Mouse (Mus musculus) MN1 (cell line): Measurements from ENCODE around the gene Gpr162.
"Not testable (repeated sequence)": the region's sequence is repeated elsewhere in the genome, so short reads cannot be mapped to it uniquely, and the experiment has no call there.

Source experiments
- DNase-seq: peaks from one replicate; pipeline ENCODE4 v3.0.0-alpha.2; 2016; ENCODE audit warnings: low spot score

Gene Gpr162

DNA sequence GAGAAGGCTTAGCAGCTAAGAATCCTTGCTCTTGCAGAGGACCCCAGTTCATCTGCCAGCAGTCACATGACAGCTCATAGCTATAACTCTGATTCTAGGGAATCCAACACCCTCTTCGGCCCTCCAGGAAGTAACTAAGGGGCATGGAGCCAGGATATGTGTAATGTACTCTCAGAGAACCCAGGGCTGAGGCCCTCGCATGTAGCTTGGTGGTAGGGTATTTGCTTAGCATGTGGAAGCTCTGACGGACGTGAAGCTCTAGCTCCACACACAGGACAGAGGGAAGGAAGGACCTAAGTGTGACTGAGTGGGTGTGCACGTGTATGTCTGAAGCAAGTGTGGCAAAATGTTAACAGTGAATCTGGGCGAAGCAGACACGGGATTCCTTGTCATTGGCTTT is 27.4 kb downstream of the Gpr162 start:
- DNase-seq, result no peak

DNA sequence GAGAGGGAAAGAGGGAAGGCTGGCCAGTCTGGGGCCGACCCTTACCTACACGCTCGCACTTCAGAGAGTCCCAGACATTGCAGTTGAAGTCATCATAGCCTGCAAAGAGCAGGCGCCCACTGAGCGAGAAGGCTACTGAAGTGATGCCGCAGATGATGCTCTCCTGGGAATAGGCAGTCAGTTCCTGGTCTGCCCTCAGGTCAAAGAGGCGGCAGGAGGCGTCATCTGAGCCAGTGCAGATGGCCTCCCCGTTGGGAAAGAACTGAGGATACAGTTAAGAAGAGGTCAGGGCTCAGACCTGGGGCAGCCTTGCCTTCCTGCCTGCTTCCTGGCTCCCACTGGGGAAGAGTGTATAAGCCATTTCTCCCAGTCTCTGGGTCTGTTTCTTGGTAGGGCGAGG is 28.3 kb downstream of the Gpr162 start:
- DNase-seq, result peak; percentile 68

DNA sequence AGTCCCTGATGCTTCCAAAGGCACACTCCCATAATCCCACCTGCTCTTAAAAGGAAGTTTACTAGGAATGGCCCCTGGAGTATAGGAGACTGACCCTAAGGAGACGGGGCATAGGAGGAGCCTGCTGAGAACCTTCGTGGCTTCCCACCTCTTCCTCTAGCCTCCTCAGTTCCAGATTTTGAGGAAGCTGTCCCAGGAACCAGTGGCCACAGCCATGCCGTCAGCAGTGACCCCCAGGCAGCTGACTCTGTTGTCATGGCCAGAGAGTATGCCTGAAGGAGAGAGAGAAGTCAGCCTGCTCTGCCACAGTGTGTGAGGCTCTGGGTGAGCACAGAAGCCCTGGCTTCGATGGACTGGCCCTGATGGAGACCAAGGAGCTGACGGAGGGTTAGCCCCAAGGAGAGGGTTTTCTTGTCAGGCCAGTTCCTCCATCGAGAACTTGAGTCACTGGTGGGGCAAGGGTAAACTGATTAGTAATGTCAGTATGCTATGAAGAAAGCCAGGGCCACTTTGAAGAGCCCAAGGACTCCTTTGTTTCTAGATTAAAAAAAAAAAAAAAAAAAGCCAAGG is 29.2 kb downstream of the Gpr162 start:
- DNase-seq, result no peak

DNA sequence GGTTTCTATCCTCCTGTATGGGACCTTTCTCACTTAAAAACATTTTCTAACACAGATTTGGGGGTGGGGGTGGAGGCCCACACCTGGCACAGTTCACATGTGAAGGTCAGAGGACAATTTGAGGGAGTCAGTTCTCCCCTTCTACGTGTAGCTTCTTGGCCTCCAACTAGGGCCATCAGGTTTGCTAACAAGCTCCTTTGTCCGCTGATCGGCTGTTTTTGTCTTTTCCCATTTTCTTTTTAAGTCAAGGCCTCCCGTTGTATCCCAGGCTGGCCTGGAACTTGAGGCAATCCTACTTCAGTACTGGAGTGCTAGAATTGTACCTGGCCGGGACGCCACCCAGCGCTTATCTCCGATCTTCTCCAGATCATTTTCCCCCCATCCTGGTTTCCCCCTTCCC is 32.1 kb downstream of the Gpr162 start:
- no peak for DNase-seq

DNA sequence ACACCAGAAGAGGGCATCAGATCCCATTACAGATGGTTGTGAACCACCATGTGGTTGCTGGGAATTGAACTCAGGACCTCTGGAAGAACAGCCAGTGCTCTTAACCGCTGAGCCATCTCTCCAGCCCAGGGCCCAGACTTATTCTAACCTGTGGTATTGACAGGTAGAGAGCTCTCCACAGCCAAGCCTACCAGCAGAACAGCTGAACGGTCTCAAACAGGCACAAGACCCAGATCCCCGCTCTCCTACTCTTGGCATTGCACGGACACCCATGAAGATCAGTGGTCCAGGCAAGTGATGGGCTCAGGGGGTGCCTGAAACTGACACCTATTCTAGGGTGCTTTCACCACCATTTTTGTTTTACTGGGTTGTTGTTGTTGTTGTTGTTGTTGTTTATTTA is 32.6 kb downstream of the Gpr162 start:
- not testable (repeated sequence) for DNase-seq

DNA sequence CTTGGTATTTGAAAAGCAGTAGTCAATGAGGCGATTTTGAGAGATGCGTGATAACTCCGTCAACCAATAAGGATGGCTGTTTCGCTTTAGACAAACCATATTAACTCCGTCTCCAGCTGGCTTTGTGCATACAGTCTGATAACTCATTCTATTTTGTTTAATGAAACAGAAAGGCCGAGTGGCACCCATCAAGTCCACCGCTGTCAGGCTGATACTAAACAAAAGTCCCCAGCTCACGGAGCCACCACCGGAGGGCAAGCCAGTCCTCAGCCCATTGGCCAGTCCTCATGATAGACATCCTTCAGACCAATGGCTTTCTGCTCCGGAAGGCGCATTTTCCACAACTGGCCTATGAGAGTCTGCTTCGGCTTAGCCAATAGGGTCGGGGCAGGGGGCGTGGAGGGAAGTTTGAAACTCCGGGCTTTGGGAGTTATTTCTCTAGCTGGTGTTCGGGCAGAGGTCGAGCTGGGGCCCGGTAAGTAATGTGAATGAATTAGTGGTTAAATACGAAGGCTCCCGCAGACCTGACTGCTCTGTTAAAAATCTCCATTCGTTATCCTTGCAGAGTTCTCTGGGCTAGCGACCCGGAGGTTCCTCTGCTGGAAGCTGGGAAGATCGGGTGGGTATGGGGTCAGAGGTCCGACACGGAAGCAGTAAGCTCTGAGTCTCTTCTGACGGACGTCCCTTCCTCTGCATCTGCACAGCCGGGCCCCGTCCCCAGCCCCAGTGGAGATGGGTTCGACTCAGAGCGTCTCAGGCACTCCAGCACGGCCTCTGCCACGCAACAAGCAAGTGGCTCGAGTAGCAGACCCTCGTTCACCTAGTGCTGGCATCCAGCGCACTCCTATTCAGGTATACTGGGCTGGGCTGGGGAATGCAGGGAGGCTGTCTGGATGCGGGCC is 33.7 kb downstream of the Gpr162 start:
- DNase-seq, result peak; percentile 96

DNA sequence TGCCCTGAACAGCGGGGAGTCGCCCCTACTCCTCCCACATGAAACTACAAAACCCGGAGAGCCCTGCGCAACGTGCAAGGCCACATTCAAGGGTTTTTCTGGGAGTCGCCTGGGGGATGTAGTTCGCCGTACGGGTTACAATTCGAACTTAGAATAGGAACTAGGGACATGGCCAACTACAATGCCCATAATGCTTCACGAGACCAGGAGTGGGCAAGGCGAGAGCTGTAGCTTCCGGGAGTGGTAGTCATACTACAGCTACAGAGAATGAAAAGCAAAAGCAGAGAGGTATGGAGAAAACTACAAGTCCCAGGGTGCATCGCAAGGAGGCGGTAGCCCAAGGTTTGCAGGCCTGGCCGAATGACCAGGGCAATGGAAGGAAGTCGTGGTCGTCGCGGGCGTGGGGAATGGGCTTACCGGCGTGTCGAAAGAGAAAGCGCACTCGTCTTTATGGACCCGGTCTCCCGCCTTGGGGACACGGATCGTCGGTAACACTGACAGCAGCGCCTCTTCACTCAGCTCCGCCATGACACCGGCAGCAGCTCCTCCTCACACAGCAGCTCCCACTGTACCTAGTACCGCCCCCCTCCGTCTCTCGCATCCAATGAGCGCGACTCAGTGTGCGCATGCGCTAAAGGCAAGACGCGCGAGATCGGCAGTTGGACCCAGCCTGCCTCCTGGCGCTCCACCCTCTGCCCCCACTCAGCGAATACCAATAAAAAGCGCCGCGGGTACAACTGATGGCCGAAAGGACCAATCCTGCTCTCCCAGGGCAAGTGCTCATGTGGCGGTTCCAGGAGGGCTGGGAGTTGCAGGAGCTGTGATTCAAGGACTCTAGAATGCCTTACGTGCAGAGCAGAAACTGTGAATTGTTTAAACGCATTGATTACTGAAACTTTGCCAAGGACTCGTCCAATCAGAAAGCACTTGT is 34.6 kb downstream of the Gpr162 start, which contains the start of the genes Usp5 and Cdca3:
Gene Usp5, minus strand, starts transcription at position 617 of the 931 bp plus-strand sequence.
Gene Cdca3, plus strand, starts transcription at position 680 of the 931 bp plus-strand sequence.
- peak; percentile 99 for DNase-seq

DNA sequence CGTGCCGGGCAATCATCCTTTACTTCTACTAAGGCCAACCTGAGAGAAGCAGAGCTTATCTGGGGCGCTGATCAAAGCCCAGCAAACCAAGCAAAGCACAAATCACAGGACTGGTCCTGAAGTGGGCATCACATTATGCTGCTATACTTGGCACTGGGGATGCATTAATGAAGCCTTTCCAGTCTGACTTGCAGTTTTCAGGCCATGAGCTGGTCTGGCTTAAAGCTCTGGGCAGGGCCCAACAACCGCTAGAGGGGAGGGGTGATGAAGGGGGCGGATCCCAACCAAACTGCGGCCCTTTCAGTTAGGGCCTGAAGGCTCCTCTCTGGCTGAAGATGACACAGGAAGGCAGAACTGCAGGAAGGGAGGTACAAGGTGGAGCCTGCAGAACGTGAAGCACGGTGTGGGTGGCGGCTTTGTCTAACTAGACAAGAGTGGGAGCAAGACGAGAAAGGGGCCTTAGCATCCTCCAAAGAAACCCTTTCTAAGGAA is 35.6 kb downstream of the Gpr162 start:
- peak; percentile 82 for DNase-seq

DNA sequence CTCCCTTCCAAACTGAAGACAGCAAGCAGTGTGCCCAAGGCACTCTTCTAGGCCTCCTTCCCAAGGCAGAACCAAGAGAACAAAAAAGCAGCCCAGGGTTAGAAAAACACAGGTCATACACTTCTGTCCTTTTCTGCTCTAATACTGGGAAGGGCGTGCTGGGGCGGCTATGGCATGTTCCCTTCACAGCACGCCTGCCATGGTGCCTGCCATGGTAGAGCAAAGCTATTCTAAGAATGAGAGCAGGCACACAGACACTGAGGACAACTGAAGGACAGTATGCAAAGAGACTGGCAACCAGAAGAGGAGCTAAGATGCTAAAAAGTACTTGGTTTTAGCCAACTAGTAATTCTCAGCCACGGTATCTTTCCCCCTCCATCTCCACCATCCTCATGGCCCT is 41.7 kb downstream of the Gpr162 start:
- no peak for DNase-seq

DNA sequence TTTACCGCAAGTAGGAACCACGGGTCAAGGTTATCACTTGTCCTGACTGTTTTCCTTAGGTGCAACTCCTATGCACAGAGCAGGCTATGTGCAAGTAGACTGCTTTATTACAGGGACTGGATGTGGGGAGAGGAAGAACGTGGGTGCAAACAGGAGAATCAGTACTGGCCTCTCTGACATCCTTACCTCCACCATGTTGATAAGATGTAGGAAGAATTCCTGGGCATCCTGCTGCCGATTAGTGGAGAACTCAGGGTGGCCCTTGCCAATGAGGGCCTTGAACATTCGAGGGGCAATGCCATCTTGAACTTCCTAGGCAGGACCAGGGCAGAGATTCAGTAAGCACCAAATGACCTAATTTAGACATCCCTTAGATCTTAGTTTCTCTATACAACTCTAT is 42.9 kb downstream of the Gpr162 start:
- no peak for DNase-seq

DNA sequence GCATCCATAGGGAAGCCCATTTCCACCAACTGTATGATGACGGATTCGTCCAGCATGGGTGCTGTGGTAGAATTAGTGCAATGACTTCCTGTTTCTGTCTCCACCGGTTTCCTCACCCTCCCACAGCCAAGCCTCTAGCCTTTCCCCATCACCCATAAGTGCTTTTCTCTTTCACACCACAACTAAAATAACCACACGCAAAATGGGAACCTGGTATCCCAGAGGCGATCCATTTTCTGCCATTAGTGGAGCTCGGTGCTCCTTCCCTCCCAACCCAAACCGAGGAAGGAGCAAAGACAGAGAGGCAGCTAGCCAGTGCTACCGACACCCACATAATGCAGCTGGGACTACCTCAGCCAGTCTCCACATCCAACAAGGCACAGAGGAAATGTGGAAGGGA is 45.8 kb downstream of the Gpr162 start:
- DNase-seq, result no peak

DNA sequence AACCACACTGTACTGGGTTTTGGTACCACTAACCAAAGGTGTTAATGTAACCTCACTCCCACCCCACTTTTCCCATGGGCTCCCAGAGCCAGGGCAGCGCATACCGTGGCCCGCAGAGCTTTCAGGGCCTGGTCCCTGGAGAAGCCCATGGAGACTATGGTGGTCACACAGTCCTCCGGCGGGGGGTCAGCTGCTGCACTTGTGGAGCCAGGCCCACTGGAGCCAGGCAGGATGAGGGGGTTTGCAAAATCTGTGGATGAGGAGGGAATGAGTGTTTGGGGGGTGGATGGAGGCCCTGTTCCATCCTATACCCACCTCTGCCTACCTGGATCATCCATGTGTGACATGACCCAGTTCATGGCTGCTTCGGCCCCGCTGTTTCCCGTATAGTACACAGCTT is 46.2 kb downstream of the Gpr162 start:
- DNase-seq, result no peak

DNA sequence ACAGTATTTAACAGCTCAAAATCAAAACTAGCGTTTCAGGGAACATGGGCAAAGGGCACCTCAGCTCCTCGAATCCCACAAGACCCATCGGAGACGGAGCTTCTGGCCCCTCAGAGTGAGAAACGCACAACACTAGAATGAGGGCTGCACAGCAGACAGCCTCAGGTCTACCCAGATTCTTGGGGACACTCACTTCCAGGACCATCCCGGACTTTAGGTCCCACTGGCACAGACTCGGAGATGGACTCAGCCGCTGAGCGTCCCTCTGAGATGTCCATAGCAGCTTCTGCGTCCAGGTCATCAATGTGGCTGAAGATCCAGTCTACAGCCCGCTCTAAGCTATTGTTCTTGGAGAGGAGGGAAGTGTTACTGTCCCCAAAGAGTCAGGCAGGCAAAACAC is 46.7 kb downstream of the Gpr162 start:
- no peak for DNase-seq

DNA sequence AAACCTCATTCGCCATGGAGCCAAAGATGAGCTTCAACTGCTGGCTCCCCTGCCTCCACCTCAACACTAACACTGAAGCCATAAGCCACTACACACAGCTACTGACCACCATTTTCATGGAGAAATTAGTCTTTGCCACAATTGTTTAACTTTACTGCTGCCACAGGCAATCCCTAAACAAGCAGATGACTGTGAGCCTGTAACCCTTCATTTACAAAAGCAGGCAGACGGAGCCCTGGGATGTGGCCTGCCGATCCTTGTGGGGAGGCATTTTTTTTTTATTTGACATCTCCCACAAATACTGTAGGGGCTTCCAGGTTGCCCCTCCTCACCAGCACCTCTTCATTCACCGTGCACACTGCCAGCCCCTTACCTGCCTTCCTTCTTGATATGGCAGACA is 47.2 kb downstream of the Gpr162 start:
- no peak for DNase-seq

DNA sequence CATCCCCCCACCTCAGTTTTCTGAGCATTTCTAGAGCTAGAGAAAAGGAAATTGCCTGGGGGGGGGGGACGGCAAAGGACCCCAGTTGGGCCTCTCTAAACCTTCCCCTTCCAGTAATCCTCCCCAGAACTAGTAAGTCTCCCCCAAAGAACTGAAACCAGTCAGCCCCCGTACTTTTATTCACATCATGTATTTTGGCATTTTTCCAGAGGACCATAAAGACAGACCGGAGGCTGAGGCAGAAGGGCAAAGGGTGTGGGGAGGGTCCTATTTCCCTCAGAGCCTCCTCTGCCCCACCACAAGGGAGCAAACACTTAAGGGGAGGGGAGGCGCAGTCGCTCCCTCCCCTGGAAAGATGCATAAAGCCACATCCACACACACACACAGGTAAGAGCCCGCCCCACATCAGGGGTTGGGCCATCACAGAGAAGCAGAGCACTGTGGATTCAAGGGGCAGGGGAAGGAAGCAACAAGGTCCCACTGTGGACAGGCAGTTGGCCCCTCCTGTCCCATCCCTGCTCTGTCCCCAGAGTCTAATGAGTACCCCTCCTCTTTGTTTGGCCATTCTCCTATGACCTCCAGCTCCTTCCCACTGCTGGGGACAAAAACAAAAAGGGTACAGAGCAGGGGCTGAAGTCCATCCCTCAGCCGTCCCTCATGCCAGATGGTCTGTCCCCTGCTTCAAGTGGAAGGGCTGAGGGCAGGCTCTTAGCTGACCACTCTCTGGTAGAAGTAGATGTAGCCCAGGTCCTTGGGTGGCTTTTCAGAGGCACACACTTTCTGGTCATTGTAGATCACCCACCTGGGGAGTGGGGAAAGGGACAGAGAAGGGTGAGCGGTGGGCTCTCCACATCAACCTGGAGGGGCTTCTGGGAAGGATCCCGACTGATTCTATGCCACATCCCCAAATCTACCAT is 48.7 kb downstream of the Gpr162 start:
- DNase-seq, result no peak

DNA sequence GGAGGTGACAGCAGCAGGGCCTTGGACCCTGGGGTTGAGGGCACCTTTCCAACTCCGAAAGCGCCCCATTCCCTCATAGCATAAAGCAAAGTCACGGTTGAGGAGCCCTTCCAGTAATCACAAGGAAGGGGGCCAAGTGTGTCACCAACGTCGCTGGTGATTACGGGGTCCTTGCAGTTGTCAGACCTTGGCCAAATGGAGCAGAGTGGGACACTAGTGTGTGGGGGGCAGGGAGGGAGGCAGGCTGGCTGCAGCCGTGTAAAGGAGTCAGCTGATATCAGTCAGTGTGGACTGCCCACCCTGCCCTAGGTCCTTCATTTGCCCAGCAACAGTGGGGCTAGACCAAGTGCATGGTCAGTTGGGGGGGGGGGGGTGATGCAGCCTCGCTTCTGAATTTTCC is 49.3 kb downstream of the Gpr162 start:
- no peak for DNase-seq

DNA sequence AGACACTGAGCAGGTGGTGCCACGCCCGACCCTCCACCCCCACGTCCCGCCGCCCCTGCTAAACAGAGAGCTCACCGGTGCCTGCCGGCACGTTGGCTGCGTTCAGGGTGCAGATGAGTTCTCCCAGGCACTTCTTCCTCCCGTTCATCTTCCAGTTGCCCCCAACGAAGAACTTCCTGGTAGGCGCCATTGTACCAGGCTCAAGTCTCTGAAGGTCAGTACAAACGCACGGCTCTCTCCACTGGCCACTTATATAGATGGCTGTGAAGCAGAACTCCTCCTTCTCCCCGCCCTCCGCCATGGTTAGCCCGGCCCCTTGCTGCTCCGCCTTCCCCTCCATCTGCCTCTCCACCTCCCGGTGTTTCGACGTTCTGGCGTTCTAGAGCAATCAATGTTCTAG is 49.9 kb downstream of the Gpr162 start, which contains the start of gene Tpi1:
Gene Tpi1, minus strand, starts transcription at position 364 of the 400 bp plus-strand sequence.
- peak; percentile 92 for DNase-seq

DNA sequence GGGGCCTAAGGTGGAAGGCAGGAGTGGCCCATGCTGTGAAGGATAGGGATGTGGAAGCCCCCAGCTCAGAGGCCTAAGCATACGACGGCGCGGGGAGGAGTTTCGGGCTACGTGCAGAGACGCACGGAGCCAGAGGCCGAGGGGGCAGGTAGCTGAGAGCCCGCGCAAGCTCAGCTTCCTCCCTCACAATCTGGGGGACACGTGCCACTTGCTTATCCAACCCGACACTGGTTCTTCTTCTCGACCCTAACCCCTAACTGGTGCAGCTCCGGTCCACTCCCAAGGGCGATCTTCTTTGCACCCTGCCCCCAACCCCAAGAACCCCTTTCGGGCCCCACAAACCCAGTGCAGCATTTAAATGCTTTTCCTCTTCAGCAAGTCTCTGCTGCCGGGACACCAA is 50.3 kb downstream of the Gpr162 start:
- peak; percentile 56 for DNase-seq

DNA sequence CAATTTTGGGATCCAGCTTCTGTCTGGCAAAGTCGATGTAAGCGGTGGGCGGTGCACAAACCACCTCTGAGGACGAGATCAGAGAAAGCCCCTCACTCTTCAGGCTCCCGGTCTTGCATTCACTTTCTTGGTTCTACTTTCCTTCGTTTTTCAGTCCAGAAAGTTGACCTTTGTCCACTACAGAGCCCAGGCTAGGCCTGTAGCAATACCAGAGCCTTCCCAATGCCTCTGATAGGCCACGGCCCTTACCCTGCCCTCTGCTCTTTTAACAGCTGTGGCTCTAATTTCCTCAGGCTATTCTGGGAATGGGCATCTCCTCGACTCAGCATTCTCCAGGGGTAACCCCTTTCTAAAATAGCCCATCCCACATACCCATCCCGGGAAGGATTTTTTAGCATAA is 50.9 kb downstream of the Gpr162 start:
- no peak for DNase-seq

DNA sequence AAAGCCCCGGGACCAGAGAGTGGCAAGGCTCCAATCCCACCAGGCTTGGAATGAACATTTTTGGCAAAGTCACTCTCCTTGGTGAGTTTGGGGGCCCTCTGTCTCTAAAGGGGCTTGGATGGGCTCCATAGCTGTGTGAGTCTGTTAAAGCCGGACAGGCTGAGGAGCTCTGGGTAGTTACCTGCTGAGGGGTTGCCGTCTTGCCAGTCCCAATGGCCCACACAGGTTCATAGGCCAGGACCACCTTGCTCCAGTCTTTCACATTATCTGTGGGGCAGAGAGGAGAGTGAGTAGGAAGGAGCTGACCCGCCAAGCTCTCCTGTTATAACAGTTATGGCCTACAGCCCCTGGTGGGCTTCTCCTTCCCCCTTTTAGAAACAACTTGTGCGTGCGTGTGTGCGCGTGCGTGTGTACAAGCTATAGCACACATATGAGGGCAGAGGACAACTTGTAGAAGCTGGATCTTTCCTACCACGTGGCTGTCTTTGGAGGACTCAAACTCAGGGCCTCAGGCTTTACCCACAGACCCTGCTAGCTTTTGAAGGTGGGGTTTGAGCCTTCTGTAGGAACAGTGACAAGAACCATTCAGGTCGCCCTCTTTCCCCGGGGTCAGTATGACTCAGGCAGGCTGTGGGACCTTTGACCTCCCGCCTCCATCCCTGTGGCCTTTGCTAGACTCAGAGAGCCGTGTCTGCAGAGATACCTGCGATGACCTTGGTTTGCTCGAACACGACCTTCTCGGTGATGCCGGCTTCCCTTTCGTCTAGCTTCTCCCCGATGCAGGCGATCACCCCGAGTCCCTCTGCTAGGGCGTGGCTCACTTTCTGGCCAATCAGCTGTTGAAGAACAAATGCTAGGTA is 51.9 kb downstream of the Gpr162 start:
- no peak for DNase-seq
